Mouse (Mus musculus) heart, postnatal 36 days (tissue): Measurements from ENCODE around the gene Abcc12. TPM values are rescaled to one million over a fixed set of nuclear protein-coding genes. Genes with fewer than 3 reads are reported as not detected.

Source experiments
- DNase-seq, 2 experiments: peaks; one replicate each; pipeline ENCODE4 v3.0.0; 2021 to 2022
- intact Hi-C: fragments of 180-260 bp; cut with DNase I; formaldehyde crosslinking; loops from one replicate; pipeline ENCODE4 v1.15.1; 2025
- total RNA-seq, 2 experiments: library from RNA; stranded (reverse); gene quantifications; 2 replicates each; pipeline ENCODE4 v1.2.3; 2021

Gene Abcc12
- total RNA-seq, 2 experiments from 2014 or later: not detected

DNA sequence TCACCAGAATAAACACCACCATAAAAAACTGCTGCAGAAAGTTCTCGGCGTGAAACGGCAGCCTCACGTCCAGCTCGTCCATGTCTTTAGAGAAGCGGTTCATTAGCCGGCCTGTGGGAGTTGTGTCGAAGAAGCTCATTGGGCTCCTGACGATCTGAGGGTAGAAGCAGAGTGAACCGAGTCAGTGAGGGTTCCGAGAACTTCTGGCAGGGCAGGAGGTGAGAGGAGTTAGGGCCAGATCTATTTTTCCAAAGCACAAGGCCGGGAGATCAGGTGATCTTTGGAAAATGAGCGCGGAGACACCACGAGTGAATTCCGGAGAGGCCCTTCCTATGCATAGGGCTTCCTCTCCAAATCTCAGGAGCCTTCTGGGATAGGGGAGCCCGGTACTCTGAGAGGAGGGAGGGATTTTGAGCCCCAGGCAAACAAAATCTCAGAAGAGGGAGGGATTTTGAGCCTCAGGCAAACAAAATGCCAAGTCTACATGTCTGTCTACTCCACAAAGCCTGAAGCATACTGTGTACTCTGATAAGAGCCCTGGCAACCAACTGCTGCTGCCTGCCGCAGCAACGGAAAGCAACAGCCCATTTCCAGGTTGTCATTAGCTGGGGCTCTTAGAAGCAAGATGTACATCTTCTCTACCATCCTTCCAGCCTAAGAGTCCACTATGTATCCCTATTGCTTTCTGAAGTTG is 53.0 kb downstream of the Abcc12 start:
- DNase-seq: no peak
- intact Hi-C loops: no loop called here

DNA sequence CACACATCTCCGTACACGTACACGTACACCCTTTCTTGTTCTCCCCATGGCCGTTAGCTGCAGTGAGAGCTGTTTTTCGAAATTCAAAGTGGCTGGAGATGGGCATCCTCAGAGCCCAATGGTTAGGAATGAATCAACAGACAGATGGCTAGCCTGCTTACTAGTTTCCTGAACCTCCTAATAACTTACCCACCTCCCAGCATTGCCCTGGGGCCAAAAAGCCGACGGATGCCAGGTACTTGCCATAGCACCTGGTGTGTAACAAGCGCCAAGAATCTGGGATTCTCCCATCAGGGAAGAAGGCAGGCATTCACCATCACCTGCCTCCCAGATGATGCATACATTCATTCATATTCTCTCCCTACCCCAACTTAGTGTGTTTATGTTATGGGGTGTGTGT is 53.7 kb downstream of the Abcc12 start:
- intact Hi-C loops: no loop called here
- DNase-seq: no peak

DNA sequence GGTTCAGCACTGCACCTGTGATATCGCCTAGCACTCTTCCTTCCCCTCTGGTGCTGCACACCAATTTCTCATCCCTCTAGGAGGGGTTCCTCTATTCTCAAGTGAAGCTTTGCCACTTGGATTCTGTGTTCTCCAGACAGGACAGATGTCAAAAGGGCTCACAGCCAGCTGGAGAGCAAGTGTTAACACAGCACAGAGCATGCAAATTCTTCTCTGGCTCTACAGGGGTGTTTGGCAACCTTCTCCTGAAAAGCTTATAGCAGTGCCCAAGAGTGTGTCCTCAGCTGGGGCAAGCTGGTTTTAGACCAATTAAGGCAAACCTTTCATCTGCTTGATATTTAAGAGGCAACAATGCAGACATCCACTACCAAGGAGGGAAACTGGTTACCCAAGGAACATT is 66.3 kb downstream of the Abcc12 start:
- no peak for DNase-seq
- intact Hi-C loops: no loop called here

DNA sequence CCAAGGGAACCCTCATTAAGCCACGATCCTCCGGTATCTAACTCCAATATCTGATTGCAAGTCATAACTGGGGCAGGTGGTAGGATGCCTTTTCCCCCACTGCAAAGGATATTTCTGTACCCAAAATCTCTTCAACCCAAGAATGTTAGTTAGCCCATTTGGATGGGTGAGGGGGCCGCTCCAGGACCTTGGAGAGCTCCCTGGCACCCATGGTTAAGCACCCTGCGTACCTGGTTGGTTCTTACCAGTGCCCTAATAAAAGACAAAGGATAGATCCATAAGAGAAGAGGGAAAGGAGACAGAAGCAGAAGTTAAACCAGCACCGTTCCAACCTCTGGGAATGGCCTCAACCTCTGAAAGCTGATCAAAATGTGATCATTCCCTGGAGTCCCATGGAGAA is 67.6 kb downstream of the Abcc12 start:
- DNase-seq: no peak
- intact Hi-C loops: no loop called here

DNA sequence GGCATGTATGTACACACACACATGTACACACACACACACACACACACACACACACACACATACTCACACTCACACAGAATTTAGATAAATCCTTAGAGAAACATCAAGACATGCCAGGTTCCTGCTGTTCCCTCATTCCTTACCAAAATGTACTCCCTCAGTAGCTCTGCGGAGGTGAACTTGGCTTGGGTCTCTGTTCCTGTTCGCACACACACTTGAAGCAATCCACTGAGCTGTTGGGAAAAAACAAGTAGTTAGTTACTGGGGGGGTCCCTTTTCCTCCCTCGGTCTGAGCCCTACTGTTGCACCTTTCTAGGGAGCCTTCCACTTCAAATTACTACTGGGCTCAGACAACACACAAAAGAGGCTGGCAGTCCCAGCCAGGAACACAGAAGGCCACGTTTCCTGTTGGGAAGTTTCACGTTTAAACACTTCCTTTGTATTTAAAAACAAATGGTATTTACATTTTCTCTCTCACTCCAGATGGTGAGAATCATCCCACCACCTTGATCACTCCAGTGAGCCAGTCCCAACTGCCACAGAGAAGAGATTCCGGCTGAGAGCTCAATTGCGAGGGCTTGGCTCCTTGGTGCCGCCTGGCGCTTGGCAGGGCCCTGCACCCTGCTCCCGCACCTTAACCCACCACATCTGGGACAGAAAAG is 68.2 kb downstream of the Abcc12 start:
- DNase-seq: no peak
- intact Hi-C loops: no loop called here

DNA sequence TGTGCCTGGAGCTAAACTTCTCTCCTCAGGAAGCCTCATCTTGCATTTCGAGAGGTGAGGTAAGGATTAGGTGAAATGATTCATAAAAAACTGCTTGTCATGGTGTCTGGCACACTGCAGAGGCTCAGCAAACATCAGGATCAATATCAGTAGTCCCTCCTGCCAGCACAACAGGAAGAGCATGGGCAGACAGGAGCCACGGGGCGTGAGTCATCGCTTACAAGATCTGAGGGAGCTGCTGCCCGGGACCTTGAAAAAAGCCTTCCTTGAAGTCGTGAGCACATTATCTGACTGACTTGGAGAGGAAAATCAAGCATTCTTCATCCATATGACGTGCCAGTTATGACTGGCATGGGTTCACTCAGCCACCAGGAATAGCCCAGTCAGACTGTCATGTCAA is 79.1 kb downstream of the Abcc12 start:
- intact Hi-C loops: no loop called here
- DNase-seq: no peak

DNA sequence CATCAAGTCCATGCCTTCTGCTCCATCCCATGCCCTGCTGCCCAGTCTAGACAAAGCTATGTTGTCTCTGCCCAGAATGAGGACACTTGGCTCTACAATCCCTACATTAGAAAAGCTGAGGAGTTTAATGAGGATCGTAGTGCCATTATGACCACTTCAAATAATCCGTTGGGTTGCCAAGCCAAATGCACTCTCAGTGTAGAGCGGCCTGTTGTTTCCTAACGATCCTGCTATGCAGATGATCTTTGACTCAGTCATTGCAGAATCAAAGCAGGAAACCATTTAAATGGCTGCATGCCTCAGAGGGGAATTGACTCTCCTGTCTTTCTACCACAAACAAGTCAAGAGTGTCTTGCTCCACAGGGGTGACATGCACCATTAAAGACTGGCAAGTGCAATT is 85.4 kb downstream of the Abcc12 start:
- DNase-seq: no peak
- intact Hi-C loops: no loop called here

DNA sequence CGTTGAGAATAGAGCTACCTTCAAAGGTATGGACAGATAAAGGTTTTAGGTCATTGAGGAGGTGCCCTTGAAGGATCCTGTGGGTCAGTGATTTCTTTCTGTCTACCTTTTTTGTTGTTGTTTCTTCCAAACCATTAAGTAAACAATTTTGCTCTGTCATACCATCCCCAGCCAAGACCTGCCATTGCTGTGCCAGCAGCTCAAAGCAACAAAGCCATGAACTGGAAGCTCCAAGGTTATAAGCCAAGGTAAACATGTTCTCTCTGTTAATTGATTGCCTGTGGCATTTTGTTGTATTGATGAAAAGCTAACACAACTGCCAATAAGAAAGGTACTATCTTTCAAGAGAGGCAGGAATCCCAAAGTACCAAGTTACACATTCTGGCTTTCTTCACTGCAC is 86.6 kb downstream of the Abcc12 start:
- DNase-seq: no peak
- intact Hi-C loops: no loop called here

DNA sequence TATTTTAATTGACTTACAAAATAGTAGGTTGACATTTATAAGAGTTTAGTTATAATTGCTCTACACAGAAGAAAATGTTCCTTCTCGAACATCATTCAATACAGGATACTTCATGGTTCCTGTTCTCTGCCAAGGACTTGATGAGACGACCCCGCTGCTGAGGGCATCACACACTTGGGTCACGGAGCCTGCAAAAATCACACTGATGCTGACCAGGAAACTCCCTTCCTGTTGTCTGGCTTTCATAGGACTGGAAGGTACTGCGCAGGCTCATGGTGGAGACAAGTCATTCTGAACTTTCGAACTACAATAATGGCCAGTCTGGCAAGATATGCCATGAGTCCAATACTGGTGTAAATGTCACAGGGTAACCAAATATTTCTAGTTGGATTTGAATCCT is 95.1 kb downstream of the Abcc12 start:
- intact Hi-C loops: no loop called here
- DNase-seq: no peak

DNA sequence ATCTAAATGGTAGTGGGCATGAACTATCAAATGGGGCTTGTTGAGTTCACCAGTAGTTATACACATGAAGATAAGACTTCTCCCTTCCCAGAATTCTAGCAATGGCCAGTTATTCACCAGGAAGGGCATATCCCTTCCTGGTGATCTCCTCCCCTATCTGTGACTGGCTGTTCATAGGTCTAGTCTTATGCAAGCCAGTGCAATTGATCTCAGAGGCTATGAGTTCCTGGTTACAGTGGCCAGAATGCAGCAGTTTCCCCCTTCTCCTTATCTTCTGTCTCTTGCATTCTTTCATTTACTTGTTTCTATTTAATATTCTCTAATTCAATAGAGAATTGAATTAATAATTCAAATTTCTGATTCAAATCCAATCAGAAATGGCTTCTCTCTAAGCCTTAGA is 96.2 kb downstream of the Abcc12 start:
- intact Hi-C loops: no loop called here
- DNase-seq: no peak

DNA sequence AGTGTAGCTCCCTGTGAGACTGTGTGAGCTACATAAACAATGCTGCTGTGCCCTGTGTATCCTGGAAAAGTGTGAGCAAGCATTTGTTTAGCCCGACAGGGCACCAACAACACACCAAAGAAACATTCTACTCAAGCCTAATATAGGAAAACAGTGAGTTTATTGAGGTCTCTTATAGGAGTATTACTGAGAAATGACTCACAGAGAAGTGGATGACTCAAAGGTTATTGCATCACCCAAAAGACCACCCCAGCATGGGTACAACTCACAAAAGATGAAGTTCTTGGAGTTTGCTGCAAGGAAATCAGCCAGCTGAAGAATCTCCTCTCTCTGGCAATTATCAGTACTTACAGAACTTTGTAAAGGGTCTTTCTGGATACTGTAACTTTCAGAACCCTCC is 98.4 kb downstream of the Abcc12 start:
- DNase-seq: no peak
- intact Hi-C loops: no loop called here

DNA sequence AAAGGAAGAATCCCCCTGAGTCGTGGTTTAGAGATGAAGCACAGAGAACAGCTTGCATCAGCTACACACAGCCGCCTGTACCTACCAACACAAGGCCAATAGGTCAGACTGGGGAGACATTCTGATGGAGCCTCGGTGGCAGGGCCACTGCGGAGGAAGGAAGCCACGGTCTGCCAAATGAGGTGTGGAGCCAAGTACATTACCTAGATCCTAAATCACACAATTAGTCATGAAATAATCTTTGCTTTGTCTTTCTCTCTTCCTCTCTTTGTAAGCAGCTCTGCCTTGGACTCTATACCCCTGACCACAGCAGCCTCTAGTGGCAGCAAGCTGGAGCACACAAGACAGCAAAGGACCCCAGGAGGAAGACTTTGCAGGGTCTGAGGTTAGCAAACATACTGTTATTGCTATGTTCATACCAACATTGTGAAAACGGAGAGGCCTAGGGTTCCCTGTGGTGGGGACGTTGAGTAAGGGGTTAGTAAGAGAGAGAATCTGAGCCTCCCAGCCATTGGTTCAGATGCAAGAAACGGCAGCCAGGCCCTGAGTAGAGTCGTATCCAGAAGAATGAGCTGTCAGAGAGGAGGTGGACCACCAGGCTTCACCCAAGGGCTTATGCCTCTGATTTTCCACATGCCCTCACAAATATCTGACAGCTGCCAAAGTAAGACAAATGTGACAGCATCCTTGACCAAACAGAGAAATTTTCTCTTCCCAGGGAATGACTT is 104.6 kb downstream of the Abcc12 start:
- DNase-seq: peak; percentile 6 to 7
- intact Hi-C loops: loop anchor here (5.0 kb wide), 1 partner anchor 779 kb away; no protein-coding TSS in a partner anchor

DNA sequence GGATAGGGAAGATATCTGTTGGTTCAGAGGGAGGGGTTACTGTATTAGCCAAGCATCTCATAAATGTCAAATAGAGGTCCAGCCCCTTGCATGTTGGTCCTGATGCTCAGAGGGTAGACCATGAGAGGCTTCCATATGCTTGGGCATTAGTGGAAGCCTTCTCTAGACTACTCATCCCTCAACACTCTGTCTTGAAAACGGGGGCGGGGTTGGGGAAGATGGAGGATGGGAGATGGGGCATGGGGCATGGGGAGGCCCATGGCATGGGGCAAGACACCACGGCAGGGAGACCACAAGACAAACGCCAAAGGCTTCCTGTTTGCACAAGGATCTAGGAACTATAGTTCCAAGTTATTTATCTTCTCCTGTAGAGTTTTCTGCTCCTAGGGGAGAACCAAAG is 106.0 kb downstream of the Abcc12 start:
- DNase-seq: no peak
- intact Hi-C loops: no loop called here

DNA sequence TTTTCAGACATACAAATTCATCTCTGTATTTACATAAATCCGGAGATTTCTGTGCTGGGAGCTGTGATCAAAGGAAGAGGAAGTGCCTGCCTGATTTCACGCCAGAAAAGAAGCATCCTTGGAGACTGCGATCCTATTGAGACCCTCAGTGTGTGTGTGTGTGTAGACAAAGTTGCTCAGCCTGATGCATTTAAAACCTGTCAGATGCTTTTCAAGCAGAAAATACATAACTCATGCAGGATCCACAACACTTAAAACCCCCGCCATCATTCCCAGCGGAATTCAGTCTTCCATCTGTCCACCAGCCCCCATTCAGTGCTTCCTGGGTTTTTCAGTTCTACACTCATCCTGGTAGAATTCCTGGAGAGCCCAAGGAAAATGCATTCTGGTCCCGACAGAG is 107.4 kb downstream of the Abcc12 start:
- intact Hi-C loops: no loop called here

DNA sequence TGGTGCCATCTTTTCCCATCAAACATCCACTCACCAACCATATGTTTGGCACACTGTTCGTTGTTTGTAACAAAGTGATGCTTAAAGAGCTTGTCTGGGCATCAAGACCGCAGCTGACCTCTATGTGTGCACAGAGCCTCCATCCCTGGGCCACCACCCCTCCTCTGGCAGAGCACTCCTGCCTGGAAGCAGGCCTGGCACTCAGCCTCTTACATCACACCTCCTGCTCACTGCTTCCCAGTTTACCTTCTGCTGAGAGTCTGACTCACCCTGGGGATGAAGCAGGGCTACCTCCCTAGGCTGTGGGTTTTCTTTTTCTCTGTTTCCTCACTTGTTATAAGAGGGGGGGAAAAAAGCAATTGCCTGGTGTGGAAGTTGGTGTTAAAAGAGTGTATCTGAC is 109.8 kb downstream of the Abcc12 start:
- intact Hi-C loops: no loop called here
- no peak for DNase-seq

More for the DNA sequence above, 107.4 kb downstream of the Abcc12 start:
- DNase-seq: no peak

DNA sequence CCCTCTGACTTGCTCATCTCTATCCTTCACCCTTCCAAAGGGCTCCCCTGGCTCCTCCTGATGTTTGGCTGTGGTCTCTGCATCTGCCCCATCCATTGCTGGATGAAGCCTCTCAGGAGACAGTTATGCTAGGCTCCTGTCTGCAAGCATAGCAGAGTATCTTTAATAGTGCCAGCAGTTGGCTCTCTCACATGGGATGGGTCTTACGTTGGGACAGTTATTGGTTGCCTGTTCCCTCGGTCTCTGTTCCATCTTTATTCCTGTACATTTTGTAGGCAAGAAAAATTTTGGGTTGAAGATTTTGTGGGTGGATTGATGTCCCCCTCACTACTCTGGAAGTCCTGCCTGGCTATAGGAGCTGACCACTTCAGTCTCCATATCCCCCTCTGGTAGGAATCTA is 117.3 kb downstream of the Abcc12 start:
- intact Hi-C loops: no loop called here
- no peak for DNase-seq

DNA sequence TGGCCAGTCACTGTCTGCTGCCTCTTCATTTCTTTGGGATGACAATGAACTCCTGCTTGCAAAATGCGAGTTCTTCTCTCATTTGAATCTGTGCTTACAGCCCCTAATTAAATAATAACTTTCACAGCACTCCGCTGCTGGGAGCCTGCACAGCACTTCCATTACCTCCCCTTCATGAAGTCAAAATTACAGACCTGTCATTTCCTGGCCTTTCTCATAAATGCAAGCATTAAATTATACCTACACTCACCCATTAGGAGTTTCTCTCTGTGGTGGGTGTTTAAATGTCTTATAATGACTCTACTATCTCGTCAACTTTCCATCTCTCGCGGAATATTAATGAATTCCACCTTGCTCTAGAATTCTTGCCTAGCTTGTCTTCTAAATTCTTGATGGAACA is 120.1 kb downstream of the Abcc12 start:
- intact Hi-C loops: no loop called here

DNA sequence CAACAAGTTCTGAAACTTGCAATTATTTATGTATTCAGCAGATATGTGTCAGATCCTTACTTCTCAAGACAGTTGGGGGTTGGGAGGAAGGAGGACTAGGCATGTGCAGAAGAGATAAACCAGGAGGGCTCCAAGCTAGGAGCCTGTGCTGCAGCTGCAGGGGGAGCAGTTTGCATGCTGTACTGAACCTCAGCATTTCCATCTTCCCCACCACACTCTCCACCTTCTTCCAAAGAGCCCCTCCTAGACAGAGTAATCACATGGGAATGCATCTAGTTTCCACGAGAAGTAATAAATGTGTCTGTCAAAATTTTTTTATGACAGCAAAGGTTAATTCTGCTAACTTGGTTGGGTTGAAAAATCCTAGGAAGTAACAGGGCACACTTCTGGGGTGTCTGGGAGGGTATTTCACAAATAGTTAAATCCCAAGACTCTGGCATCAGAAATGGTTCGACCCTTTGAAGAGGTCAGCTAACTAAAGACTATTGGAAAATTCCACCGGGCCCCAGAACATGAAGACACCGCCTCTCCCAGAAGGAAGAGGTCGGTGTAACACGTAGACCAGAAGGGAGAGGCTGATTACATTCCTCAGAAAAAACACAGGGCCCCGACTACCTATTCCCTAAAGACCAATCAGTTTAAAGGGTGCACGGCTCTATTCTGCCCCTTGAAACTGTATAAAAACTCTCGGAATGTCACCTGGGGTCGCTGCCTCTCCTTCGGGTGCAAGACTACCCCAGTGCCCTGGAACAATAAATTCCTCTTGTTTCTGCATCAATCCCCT is 126.6 kb downstream of the Abcc12 start:
- no peak for DNase-seq
- intact Hi-C loops: no loop called here

More for the DNA sequence above, 120.1 kb downstream of the Abcc12 start:
- no peak for DNase-seq

DNA sequence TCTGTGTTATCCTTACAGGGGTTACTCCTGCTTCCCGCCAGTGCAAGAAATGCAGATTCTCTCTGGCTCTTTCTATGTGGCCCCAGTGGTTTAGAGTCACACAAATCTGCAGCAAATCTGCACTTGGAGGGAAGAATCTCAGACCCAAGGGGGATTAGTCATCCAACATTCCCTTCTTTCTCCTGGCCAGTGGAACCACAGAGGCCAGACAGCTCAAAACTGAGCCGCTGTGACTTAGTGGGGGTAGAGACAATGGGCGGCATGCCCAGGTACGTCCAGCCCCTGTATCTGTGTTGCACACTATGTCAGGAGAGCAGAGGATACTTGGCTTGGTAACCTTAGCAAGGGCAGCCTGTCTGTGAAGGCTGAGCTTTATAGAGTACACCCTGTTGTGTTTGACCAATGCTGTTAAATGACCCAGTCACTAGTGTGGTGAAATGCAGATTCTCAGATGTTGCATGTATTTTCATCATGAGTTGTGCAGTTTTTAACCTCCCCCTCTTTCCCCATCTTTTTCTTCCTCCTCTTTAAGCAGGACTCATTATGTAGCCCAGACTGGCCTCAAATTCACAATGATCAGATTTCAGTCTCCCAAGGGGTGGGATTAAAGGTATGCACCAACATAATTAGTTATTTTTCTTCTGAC is 130.5 kb downstream of the Abcc12 start:
- intact Hi-C loops: no loop called here
- no peak for DNase-seq

DNA sequence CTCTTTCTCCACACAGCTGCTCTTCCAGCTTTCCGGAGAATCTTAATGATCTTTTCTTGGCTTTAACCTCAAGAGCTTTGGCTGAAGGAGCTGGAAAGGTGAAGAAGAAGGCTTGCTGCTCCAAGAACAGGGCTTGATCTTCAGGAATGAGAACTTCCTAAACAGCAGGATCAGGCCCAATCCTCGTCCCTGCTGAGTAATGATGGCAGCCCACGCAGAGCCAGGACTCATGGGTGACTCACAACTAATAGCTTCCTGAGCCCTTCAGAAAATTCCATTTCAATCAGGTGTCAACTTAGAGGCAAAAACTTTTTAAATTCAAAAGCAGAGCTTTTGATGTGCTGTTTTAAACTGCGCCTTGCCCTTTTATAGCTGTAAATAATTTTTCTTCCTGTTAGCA is 135.0 kb downstream of the Abcc12 start:
- DNase-seq: no peak
- intact Hi-C loops: no loop called here

DNA sequence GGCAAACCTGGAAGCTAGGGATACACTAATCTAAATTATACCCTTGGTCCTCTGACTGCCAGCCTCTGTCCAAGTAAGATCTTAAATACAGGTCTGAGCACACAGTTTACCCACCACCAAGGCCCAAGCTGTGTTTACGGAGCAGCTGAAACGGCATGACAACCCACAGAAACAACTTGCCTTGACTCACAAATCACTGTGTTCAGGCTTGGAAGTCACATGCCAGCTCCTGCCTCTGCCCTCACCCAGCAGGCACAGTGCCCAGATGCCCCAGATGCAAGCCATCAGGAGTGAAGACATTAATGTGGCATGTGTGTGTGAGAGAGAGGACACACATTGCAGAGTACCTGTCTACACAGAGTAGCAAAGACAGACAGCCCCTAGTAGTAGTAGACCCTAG is 136.7 kb downstream of the Abcc12 start:
- intact Hi-C loops: no loop called here
- DNase-seq: no peak
